Mouse (Mus musculus): ENCODE results near the gene Olfr645.

Olfr645 gene

GRCm38 (mm10) chr7:104085365-104085764, at the start of gene Olfr645:
Olfr645 (minus strand) TSS chr7:104085465.
- DNase-seq (ENCODE audit: extremely low spot score), result no peak

- no peak for DNase-seq (ENCODE audit: extremely low spot score)
Measured at GRCm38 (mm10) chr7:104129726-104130125, 44.5 kb upstream of the Olfr645 start, which contains the start of gene Ubqln5. Ubqln5 (minus strand) TSS chr7:104129826.

GRCm38 (mm10) chr7:104104757-104104972, 19.4 kb upstream of the Olfr645 start, which contains the start of gene Olfr646:
Olfr646 (plus strand) TSS chr7:104104873.
- DNase-seq (ENCODE audit: extremely low spot score), result no peak

GRCm38 (mm10) chr7:104103913-104104756, 18.9 kb upstream of the Olfr645 start:
- no peak for DNase-seq (ENCODE audit: extremely low spot score)

- DNase-seq (ENCODE audit: extremely low spot score), result no peak
Measured at GRCm38 (mm10) chr7:104071769-104072168, 13.5 kb downstream of the Olfr645 start, which contains the start of gene Olfr644. Olfr644 (minus strand) TSS chr7:104071869.

GRCm38 (mm10) chr7:104061345-104061744, 23.9 kb downstream of the Olfr645 start, which contains the start of gene 4930516K23Rik:
4930516K23Rik (minus strand) TSS chr7:104061445.
- no peak for DNase-seq (ENCODE audit: extremely low spot score)

- DNase-seq (ENCODE audit: extremely low spot score), result no peak
Measured at GRCm38 (mm10) chr7:104059215-104059614, 26.1 kb downstream of the Olfr645 start.

- DNase-seq (ENCODE audit: extremely low spot score), result no peak
Measured at GRCm38 (mm10) chr7:104052566-104052965, 32.7 kb downstream of the Olfr645 start, which contains the start of gene Olfr642. Olfr642 (minus strand) TSS chr7:104052666.

GRCm38 (mm10) chr7:104050745-104051144, 34.5 kb downstream of the Olfr645 start:
- DNase-seq (ENCODE audit: extremely low spot score), result no peak

GRCm38 (mm10) chr7:104035145-104035544, 50.1 kb downstream of the Olfr645 start, which contains the start of gene Olfr641:
Olfr641 (plus strand) TSS chr7:104035445.
- no peak for DNase-seq (ENCODE audit: extremely low spot score)
